Mouse (Mus musculus) layer of hippocampus, adult 11-12 months (tissue): Measurements from ENCODE around the gene Abi1.
"Not testable (repeated sequence)": the region's sequence is repeated elsewhere in the genome, so short reads cannot be mapped to it uniquely, and the experiment has no call there.

ENCODE experiments used
- DNase-seq: peaks from one replicate; pipeline ENCODE4 v3.0.0; 2022; ENCODE audit warnings: low spot score

The Abi1 gene

GRCm38 (mm10) chr2:23040001-23040646 lies at the start of gene Abi1:
TSS of gene Abi1 (minus strand) at chr2:23040241.
- DNase-seq = peak; percentile 94

- no peak for DNase-seq
Observed at GRCm38 (mm10) chr2:23084540-23084939, 44.5 kb upstream of the Abi1 start.

DNA sequence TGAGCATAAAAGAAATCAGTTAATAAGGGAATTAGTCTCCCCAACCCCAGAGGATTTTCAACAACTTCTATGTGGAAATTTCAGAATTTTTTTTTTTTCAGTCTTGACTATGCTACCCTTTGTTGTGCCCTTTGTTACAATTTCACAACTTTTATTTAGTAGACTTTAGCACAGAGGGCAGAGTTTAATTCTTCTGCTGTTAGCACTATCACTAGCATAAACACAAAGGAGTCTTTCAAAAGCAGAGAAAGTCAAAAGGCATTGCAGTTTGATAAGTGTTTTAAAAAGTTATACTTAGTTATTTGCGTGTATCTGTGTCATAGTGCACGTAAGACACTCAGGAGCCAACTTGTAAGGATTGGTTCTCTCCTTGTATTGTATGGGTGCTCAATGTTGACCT lies 38.5 kb upstream of the Abi1 start:
- no peak for DNase-seq

- DNase-seq = no peak
Observed at GRCm38 (mm10) chr2:23077693-23078092, 37.7 kb upstream of the Abi1 start.

- DNase-seq = no peak
Observed at GRCm38 (mm10) chr2:23076783-23077182, 36.7 kb upstream of the Abi1 start.

DNA sequence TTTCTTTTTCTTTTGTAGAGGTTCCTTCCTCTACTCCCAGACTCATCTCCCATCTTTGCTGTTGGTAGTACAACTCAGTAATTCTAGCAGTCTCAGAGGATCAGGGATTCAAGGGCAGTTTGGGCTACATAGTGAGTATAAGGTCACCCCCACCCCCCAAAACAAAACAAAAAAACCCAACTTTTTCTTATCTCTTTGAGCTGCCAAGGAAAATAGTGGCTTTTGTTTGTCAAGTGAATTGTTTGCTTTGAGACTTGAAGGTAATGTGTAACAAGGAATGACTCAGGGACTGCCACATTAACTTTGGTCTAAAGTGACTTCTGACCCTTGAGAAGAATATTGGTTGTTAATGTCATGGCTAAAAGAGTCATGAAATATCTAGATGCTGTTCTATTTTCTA lies 35.8 kb upstream of the Abi1 start:
- DNase-seq = no peak

- no peak for DNase-seq
Observed at GRCm38 (mm10) chr2:23071406-23071805, 31.4 kb upstream of the Abi1 start.

DNA sequence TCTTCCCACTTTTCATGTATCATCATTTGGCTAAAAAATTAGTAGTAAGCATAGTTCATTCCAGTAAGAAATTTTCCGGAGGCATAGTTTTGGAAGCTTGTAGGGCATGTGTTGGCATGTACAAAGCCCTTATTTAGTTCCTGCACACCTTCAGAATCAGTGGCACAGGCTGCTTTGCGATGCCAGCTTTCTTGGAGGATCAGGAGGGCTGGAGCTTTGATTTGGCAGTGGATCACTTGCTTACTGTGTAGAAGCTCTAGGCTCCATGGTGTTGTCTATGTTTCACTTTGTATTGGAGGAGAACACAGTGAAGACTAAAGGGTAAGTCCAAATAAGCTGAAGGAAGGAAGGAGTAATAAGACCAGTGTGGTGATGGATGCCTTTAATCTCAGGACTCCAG lies 30.4 kb upstream of the Abi1 start:
- DNase-seq = no peak

GRCm38 (mm10) chr2:23068894-23069744 lies 29.1 kb upstream of the Abi1 start:
- DNase-seq = peak; percentile 94

DNA sequence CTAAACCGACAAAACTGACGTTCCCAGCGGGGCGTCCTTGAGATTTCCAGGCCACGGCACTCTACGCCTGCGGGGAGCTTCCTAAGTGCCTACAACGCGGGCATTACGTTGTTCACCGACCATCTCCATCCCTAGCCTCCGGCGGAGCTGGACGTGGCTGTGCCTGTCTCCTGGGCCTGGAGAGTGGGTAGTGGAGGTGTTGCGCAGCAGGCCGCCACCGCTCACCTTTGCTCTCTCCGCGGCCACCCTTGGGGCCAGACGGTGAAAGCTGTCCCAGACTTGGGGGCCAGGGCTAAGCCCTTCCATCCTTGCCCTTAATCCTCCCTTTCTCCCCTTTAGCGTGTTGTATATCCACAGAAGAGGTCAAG lies 28.3 kb upstream of the Abi1 start:
- no peak for DNase-seq

DNA sequence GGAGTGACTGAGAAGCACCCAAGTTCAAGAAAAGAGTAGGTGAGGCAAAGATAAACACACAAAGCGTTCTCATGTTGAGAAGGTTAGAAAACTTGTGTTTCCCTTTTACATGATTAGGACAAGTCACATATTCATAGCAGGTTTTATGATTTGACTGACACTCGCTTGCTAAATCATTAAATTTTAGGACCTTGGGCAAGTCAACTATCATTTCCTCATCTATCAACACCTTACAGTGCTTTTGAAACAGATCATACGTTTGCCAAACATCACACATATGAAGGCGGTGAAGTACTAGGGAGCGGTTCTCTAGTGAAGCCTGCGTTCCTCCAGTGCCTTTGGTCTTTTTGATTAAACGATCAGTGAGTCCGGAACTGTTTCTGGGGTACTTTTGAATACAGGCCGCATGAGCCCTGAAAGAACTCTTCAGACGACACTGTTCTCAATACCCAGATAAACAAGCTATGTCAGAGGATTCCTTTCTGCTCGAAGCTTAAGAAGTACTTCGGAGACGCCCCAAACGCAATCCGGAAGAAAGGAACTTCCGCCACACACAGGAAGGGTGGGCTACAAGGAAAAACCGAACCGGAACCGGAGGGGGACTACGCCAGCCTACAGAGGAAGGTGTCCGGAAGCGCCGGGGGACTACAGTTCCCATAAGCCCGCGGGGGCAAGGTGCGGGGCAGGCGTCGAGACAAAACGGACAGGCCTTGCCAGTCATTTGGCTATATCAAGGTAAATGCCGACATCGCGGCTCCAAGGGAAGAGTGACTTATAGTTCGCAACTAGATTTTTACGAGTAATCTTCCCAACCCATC lies 27.7 kb upstream of the Abi1 start, which contains the start of gene Acbd5:
Gene Acbd5 (plus strand): TSS at position 616 of the 818 bp plus-strand sequence.
- DNase-seq = peak; percentile 96

DNA sequence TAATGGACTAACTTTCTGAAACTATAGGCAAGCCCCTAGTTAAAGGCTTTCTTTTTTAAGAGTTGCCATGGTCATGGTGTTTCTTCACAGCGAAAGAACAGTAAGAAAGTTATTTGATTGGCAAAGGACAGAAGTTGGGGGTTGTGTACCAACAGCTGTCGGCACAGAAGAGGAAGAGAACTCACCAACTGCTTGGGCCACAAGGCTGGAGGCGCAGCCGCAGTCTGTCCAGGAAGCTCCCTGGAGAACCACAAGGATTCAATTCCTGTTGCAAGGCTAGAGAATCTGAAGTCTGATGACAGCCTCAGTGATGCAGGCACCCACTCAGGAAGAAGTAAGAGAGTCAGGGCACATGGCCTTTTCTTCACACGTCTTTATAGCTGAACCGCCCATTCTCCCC lies 12.5 kb upstream of the Abi1 start:
- peak; percentile 65 for DNase-seq

DNA sequence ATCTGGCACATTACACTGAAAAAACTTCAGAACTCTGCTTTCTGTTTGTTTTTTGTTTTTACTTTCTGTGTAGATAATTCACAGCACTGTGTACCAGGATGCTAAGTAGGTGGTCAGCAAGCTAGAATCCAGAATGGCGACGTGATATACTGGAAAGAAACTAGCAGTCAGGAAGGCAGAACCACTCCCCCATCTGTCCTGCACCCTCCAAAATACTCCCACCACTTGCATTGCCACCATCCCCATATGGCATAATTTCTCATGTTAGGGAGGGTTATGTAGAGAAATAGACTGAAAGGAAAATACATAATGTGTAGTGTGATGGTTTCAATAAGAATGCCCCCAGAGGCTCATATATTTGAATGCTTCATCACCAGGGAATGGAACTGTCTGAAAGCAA lies 11.8 kb upstream of the Abi1 start:
- DNase-seq = peak; percentile 53

DNA sequence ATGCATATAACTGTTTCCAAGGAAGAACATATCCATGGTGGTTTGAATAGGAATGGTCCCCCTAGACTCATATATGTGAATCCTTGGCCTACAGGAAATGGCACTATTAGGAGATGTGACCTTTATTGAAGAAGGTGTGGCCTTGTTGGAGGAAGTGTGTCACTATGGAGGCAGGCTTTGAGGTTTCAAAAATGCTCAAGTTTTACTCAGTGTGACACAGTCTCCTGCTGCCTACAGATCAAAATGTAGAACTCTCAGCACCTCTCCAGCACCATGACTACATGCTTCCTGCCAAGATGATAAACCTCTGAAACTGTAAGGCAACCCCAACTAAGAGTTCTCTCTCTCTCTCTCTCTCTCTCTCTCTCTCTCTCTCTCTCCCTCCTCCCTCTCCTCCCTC lies 8.0 kb upstream of the Abi1 start:
- DNase-seq = no peak

DNA sequence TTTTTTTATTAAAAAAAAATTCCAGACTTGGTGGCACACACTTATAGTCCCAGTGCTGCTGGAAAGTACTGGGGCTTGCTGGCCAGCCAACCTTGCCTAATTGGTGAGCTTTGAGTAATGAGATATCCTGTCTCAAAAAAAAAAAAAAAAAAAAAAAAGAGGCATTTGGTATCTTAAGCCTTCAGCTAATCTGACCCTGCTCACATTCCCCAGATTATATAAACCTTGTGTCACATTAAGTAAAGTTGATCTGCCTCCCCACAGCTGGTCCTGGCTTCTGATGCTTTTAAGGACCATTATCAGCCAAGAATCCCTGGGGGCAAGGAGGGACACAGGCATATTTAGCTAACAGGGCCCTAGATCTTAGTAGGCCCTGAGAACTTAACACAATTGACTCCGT lies 5.7 kb upstream of the Abi1 start:
- no peak for DNase-seq

- DNase-seq = no peak
Observed at GRCm38 (mm10) chr2:23042189-23042588, 2.1 kb upstream of the Abi1 start.

DNA sequence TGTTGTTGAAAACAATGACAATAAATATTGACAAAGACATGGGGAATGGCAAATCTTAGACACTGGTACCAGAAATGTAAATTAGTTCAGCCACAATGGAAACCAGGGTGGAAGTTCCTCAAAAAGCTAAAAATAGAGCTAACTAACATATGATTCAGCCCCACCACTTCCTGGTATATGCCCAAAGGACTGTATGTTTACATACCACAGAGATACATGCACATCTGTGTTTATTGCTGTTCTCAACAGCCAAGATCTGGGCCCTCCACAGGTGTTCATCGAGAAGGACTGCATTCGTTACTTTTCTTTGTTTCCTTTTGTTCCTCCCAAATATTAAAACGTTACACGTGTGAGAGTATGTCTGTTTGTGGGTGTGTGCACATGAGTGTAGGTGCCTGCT lies 1.4 kb upstream of the Abi1 start:
- no peak for DNase-seq

- not testable (repeated sequence) for DNase-seq
Observed at GRCm38 (mm10) chr2:23040690-23041089, 649 bp upstream of the Abi1 start.

- peak; percentile 31 for DNase-seq
Observed at GRCm38 (mm10) chr2:23039082-23040000, 700 bp downstream of the Abi1 start.

- DNase-seq = no peak
Observed at GRCm38 (mm10) chr2:23035467-23035866, 4.6 kb downstream of the Abi1 start.

GRCm38 (mm10) chr2:23034692-23035435 lies 5.2 kb downstream of the Abi1 start:
- DNase-seq = no peak
